Mouse (Mus musculus) large intestine, adult 2 months (tissue): ENCODE measurements around the gene Snd1. TPM values are rescaled to one million over a fixed set of nuclear protein-coding genes. Genes with fewer than 3 reads are reported as not detected.

Experiments
- DNase-seq: peaks from one replicate; pipeline ENCODE4 v3.0.0-alpha.2; 2012; ENCODE audit warnings: low read depth, low spot score
- WGBS: fragments of 180-500 bp; shearing (Covaris S2); methylation state at CpG from one replicate; pipeline ENCODE4 v1.1.7; 2018; 5-methylcytosine and 5-hydroxymethylcytosine counted together
- polyA plus RNA-seq: library from polyadenylated mRNA; depleted of rRNA; stranded (reverse); fragments of >200 nt; gene quantifications from 2 replicates; pipeline ENCODE4 v1.2.3, GENCODE M21; 2012

Gene Snd1
- polyA plus RNA-seq, 1 experiment: 89.7 TPM

DNA sequence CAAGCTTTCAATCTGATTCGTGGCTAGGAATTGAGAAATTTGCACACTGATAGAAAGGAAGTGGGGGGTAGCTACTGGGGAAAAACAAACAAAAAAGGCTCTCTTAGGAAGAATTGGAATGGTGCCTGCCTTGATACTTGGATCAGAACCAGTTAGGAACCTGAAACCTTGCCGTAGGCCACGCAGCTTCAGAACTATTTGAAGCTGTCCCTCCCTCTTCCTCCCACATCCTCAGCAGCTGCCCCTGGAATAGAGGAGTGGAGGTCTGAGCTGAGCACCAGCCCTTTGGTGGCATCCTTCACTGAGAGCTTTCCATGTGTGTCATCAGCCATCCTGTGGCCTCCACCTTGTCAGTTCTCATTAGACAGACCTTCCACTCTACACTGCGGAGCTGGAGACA, 370.7 kb downstream of the Snd1 start:
- DNase-seq: no peak
- 55% methylated on average over 4 of the region's 4 CpGs for WGBS

DNA sequence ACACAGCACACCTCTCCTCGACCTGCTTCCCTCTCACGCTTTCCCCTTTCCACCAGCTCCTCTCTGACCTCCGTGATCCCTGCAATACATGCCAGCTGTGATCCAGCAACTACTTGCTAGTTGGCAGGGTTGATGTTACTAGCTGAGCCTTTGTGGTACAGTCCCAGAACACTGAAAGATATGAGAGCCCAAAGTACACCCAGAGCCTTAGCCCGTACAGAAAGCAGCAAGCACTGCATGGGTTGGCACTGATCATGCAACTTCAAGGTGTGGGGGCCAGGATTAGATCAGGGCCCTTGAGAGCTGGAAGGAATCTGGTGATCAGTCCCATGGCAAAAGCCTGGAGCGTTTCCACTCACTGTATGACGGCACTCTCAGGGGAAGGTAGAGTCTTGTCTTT, 372.7 kb downstream of the Snd1 start:
- WGBS: 71% methylated on average over 6 of the region's 6 CpGs
- DNase-seq: no peak

DNA sequence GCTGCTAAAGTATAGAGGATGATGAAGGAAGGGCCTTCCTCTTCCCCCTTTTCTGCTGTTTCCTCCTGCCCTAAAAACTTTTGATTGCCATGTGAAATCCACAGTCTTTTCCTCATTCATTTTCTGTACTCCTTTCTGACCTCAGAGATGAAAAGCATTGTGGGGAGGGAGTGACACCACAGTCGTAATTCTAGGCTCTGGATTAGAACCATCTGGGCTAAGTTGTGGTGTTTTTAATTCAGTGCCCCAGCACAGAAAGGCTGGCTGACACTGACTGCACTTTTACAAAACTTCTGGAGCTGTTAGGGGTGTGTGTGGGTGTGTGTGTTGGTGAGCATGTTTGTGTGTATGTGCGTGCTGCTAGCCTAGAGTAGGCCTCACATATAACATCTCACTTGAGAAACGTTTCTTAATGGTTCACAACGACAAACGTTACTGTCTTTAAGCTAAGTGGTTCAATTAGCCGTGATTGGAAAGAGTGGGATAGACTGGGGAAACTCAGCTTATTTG, 373.4 kb downstream of the Snd1 start:
- WGBS: 66% methylated on average over 6 of the region's 6 CpGs

DNA sequence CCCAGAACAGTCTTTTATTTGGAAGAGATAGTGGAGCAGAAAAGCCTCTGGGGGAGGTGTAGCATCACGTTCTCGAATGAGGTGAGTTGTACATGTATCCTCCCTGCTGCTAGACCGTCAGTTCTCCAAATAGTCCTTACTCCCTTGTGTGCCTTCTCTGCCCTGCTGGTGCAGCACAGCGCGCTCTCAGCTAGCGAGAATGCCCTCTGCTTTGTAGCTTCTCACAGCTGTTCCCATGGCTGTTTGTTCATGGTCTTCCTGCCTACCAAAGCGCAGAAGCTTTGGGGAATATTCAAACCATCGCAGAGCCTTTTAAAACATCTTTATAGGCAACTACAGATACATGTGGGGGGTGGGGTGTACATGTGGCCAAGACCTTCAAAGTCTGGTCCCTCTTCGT, 374.0 kb downstream of the Snd1 start:
- WGBS: 83% methylated on average over 9 of the region's 9 CpGs
- no peak for DNase-seq

More for the DNA sequence above, 373.4 kb downstream of the Snd1 start:
- no peak for DNase-seq

DNA sequence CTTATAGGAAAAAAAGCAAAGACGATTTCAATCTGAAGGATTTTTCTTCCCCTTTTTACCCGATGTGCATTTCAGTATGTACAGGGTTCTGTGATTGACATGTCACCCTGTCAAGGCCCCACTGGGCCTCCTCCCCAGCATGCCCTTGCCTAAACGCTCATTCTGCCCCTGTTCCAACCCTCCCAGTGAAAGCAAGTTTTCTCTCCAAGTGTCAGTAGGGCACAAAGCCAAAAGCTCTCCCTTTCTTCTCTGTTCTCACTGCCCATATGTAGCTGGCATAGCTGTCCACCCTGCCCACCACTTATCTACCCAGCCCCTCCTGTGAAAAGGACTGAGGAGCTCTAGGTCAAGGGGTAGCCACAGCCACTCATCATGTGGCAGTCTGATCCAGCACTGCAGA, 374.4 kb downstream of the Snd1 start:
- 56% methylated on average over 3 of the region's 3 CpGs for WGBS
- no peak for DNase-seq

DNA sequence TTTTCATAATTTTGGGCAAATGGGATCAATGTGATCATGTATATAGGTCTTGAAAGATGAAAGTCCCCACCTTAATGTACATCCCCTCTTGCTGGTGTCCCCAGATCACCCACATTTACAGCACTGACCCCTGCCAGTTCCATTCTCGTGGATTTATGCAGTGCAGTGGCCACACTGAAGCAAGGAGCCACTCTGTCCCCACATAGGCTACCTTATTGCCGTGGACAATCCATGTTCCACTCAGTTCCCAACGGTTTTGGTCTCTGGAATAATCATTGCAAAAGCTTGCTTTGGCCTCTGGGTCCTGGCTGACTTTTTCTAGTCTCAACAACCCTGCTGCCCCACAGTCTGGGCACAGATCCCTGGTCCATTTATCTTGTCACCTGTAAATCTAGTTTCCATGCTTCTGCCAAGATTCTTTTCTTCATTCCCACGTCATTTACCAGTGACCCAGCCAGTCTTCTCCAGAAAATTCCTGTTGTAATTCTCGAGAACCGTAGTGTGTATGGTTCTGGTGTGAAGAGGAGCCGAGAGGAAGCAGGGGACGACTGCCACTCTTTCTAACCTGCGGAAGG, 375.5 kb downstream of the Snd1 start:
- 84% methylated on average over 9 of the region's 9 CpGs for WGBS
- DNase-seq: no peak

DNA sequence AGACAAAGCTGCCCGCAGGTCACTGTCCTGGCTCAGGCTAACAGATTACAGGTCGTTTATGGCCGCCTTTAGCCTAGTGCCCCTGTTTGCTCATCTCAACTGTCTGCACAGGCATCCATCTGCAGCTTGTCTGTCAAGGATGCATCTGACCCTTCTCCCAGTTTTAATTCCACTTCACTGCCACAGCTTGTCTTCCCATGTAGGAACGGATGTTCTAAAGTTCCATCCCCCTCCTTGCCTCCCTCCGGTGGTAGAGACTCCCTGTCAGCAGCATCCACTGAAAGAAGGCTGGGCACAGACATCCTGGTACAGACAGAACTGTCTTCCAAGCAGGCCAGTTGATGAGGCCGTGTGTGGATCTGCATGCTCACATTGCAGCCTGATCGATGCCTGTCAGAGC, 377.4 kb downstream of the Snd1 start:
- 83% methylated on average over 7 of the region's 7 CpGs for whole genome bisulfite sequencing
- DNase-seq: no peak

DNA sequence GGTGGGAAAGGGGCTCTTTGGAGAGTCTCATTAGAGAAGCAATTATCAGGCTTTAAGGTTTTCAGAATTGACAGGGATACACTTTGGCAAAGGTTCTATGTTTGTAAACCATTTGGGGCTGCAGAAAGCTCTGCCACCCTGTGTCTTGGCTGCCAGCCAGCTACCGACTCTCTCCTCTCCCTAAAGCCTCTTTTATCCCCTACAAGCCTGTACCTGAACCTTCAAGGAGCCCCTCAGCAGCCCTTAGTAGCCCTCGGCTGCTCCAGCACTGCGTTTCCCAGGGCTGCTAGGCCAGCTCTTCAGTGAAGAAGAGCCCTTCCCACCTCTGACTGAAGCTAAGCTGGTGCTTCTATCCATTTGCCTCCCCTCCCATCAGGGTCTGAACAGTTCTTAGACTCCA, 378.2 kb downstream of the Snd1 start:
- no peak for DNase-seq
- WGBS: 58% methylated on average over 3 of the region's 3 CpGs

DNA sequence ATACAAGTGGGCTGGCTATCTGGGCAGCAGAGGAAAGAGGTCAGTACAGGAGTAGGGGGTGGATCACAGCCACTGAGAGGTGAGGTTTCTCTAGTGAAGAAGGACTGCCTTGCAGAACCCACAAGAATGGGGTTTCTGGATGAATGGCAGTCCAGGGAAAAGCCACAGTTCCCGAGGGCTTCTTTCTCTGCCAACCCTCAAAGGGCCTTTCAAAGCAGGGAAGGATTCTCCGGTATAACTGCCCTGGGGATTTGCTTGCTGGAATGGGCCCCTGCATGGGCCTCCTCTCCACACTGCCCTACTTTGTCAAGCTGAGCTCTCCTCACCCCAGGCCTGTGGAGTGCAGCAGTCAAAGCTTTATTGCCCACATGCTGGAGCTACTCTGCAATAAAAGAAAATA, 378.7 kb downstream of the Snd1 start:
- DNase-seq: no peak
- 69% methylated on average over 2 of the region's 2 CpGs for WGBS

DNA sequence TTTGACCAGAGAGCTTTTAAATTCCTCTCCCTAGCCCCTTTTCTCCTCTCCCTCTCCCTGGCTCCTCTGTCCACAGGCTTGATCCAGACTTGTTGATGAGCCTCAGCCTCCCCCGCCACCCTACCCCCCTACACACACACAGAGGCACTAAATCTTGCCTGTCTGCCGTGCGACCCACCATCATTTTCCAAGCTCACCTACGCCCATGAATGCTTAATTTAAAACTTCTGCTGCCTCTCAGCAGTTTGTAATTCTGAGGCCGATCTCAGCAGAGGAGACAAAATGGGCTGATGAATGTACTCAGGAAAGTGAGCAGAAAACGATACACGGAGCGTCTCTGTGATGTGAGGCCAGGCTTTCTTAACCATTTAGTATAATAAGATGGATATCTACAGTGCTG, 379.7 kb downstream of the Snd1 start:
- DNase-seq: no peak
- 90% methylated on average over 8 of the region's 8 CpGs for WGBS

DNA sequence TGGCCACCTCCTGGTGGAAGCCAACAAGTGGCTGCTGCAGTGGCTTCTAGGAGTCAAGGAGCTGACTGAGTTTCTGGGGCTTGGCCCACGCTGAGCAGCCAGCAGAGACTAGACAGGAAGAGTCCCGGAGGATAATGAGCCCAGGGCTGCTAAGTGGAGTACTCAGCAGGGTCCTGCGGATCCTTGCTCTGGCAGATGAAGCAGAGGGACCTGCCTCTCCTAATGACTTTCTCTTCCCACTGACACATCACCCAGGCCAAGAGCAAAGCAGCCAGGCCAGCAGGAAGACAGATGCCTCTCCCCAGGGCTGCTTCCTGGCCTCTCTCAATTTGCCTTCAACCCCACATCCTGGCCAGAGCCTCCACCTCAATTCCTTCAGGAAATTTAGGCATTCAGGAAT, 380.5 kb downstream of the Snd1 start:
- WGBS: 87% methylated on average over 3 of the region's 3 CpGs
- DNase-seq: no peak

DNA sequence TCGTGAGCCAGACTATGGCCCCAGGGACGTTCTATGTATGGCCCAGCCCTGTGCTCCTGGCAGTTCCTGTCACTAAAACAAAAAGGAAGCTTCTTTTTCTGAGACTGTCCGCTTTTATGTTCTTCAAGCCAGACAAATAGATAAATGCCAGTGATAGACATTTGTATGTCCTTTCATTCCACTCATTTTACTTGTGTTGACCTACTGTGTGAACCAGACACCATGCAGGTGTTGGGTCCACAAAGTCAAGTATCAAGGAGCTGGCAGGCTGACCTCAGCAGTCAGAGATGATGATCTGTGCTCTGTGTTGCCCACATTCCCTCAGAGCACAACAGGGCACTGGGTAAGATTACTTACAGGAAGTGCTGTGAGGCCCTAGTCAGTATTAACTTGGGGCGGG, 381.9 kb downstream of the Snd1 start:
- WGBS: 67% methylated on average over 4 of the region's 4 CpGs
- DNase-seq: no peak

DNA sequence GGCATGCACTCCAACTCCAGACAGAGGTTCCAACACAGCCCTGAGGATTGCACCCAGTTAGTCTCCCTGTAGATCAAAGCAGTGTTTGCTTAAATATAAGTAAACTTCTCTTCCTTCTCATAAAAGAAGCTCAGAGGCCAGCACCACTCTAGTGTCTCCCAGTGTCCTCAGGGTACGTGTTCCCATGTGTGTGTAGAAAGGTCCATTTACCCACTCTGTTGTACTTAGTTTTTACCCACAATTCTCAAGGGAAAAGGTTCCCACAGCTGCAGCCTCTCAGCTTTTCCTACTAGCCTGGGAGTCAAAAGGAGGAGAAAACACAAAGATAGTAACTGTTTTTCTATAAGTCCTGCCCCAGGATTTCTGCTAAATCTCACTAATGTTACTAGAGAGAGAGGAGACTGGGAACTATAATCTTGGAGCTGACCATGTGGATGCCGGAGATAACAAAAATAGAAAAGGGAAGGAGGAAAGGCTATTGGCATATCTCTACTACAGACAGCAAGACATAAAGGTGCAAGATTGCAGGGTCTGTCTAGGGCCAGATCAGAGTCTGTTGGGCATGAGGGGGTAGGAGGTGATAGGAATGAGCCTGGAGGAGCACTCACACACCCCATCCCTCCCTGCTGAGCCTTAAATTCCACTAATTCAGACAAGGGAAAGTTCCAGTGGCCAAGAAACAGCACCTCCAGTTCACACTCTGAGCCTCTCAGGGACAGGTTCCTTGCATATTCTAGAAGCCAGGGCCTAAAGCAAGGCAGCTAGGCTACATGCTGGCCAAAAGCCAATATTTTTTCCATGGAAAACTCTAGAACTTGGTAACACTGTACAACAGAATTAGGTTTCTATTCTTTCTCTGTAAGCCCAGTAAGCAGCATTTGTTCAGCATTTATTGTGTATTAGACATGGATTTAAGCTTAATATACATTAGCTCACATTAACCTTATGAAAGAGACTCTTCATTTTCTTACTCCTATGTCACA, 382.6 kb downstream of the Snd1 start:
- 52% methylated on average over 2 of the region's 2 CpGs for WGBS
- DNase-seq: no peak

DNA sequence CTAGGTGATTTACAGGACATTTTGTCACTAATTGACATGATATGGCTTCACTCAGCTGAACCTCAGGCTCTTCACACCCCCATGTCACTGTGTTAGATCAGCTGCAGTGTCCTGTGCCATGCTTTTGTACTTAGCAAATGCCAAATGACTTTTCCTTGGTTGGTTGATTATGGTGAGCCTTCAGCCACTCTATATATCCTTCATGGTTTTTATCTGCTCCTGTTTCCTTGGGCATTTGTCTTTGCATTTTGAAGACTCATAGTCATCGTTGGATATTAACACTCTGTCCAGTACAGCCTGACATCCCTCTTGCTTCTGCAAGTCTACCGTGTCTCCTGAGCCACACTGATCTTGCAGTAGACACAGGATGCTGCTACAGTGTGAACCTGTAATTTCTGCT, 384.2 kb downstream of the Snd1 start:
- DNase-seq: no peak
- 93% methylated on average over 2 of the region's 2 CpGs for WGBS

DNA sequence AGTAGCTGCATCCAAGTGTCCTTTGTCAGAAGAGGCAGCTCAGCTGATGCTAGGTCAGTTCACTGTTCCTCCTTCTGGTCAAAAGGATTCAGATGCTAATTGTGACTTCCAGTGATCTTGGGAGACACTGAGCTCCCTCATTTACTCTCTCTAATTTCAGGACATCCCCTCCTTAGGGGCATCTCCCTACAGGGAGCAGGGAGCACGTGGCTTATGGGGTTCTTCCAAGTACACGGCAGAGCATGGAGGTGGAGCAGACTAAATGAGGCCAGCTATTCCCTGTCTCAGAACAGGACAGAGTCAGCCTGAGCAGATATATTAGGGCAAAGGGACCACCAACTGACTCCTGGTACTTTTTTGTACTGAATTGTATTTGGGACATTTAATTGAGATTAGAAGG, 385.5 kb downstream of the Snd1 start:
- WGBS: 81% methylated on average over 2 of the region's 2 CpGs
- DNase-seq: no peak

DNA sequence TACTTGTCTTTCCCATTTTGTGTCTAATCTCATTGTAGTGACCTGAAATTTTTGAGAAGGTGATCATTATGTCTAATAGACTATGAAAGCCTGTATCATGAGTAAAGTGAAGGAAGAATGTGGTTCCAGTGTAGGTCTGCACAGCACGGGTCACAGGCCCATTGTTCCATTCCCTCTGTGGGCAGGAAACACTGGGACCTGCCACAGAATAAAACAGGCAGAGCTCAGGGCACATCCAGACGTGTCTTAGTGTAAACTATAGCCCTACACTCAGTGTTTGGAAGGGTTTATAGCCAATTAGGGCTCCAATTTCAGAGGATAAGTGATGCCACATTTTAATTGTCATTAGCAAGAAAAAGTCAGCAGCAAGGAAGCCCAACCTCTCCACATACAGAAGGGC, 386.0 kb downstream of the Snd1 start:
- 61% methylated on average over 2 of the region's 2 CpGs for WGBS
- no peak for DNase-seq

DNA sequence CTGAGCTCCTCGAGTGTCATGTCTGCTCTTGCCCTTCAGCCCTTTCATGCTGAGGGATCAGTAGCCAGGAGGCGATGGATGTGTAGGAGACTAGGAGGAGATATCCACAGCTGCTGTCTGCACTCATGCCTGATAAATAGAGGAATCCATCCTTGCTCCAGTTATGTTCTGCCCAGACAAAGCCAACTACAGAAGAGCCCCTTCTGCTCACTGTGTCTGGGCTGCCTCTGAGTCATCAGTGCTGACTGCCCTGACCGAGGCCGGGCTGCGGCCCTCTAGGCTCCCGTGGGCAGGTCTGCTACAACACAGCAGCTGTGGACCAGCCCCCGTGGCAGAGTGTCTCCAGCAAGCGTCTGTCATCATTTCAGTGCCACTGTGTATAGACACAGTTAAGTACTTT, 387.4 kb downstream of the Snd1 start:
- no peak for DNase-seq
- 68% methylated on average over 8 of the region's 8 CpGs for WGBS

DNA sequence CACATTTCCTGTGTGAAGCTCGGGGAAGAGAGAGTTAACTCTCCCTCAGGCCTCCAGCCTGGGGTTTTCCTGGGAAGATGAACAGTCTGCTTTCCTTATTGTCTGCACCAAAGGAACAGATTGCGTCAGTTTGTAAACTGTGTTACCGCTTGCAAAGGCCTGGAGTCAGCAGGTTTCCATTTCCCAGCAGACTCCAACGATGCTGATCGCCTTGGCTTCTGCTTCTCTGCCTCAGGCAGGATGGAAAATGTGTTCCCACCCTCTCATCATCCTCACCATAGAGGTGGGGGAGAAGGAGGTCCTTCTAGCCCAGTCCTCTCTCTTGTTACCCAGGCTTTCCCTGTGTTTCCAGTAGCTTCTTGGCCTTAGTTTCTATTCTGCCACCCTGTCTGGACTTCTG, 389.7 kb downstream of the Snd1 start:
- DNase-seq: no peak
- 51% methylated on average over 5 of the region's 5 CpGs for WGBS

DNA sequence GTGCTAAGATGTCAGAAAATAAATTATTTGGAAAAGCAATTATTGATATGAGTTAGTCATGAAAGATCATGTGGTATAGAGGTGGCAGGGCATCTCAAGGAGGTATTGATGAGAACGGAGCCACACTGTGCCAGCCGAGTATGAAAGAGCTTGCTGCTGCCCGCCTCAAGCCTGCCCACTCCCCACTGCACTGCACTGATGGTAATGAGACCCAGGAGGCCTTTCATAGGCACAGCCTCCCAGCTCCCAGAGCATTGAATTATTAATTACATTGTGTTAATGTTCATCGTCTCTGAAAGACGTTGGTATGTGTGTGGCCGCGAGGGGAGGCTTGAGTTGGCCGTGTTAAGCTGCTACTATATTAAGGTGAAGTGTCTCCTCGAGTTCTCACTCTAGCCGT, 390.2 kb downstream of the Snd1 start:
- WGBS: 89% methylated on average over 10 of the region's 10 CpGs
- no peak for DNase-seq

DNA sequence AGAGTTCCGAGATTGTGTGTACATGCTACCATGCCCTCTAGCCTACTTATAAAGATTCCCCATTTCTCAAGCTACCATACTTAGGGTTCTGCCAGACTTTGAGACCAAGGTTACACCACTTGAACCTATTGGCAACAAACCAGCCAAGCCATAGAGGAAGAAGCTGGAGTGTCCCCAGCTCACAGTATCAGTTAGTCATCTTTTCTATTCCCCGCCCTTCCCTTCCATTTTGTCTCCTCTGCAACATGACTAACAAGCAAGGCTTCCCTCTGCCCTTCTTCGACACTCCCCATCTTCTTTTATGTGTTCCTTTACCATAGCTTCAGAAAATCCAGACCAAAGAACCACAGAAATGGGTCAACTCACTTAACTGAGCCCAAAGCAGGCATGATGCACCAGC, 391.3 kb downstream of the Snd1 start:
- DNase-seq: no peak
- WGBS: 90% methylated on average over 3 of the region's 3 CpGs
